Mouse (Mus musculus) forebrain, embryonic 15.5 days (tissue): ENCODE data around the gene Gm28048. TPM values are rescaled to one million over a fixed set of nuclear protein-coding genes. Genes with fewer than 3 reads are reported as not detected.

Experiments used
- ATAC-seq: fragments of 200-750 bp; cut with Nextera tagmentation; replicated peaks from 2 replicates; pipeline ENCODE4 v1.8.0; 2017; ENCODE audit warnings: mild to moderate bottlenecking, moderate TSS enrichment, moderate library complexity
- H3K27ac ChIP-seq: fragments of 300-500 bp; sonication (generic); replicated peaks from 2 replicates; pipeline ENCODE4 v1.5.1; 2015; ENCODE audit warnings: mild to moderate bottlenecking, inconsistent platforms
- H3K27me3 ChIP-seq: fragments of 300-500 bp; sonication (generic); 2 replicates; pipeline ENCODE4 v1.6.1; 2015; ENCODE audit warnings: inconsistent platforms
- H3K36me3 ChIP-seq: fragments of 300-500 bp; sonication (generic); 2 replicates; pipeline ENCODE4 v1.6.1; 2015; ENCODE audit warnings: mild to moderate bottlenecking, inconsistent platforms
- H3K4me1 ChIP-seq: fragments of 300-500 bp; sonication (generic); 2 replicates; pipeline ENCODE4 v1.6.1; 2015; ENCODE audit warnings: inconsistent platforms
- H3K4me2 ChIP-seq: fragments of 300-500 bp; sonication (generic); replicated peaks from 2 replicates; pipeline ENCODE4 v1.6.1; 2015; ENCODE audit warnings: mild to moderate bottlenecking, inconsistent platforms
- H3K4me3 ChIP-seq: fragments of 300-500 bp; sonication (generic); 2 replicates; pipeline ENCODE4 v1.5.1; 2015; ENCODE audit warnings: mild to moderate bottlenecking, inconsistent platforms
- H3K9ac ChIP-seq: fragments of 300-500 bp; sonication (generic); replicated peaks from 2 replicates; pipeline ENCODE4 v1.6.1; 2015; ENCODE audit warnings: mild to moderate bottlenecking, inconsistent platforms
- H3K9me3 ChIP-seq: fragments of 300-500 bp; sonication (generic); 2 replicates; pipeline ENCODE4 v1.6.1; 2016; ENCODE audit warnings: inconsistent platforms
- WGBS: fragments of 180-500 bp; shearing (Covaris S2); methylation state at CpG from one replicate; pipeline ENCODE4 v1.1.7; 2015; ENCODE audit warnings: mixed read lengths; 5-methylcytosine and 5-hydroxymethylcytosine counted together
- polyA plus RNA-seq: library from polyadenylated mRNA; unstranded; fragments of >200 nt; fragmentation: Nextera tagmentation; extraction: Ambion mirVana; gene quantifications from 2 replicates; pipeline ENCODE4 v1.2.1, GENCODE M21; 2015

Gene Gm28048
- polyA plus RNA-seq, 1 experiment from 2014 or later, result 3.4 TPM

DNA sequence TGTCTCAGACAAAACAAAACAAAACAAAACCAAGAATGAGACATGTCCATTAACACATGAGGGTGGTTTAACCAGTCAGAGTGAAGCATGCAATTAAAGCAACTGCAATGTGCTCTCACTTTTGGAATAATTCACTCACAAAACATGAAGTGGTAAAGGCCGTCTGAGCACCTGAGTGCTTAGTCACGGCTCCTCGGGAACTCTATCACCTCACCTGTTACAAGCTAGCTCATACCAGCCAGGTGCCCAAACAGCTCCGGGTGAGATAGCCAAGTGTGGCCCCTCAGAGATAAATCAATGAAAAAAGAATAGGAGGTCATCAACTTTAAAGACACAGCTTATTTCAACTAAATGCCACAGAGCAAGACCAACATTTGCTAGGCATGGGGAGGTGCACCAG, 127.3 kb downstream of the Gm28048 start:
- H3K9ac ChIP-seq, result no peak overlapping the region
- H3K9me3 ChIP-seq, result no peaks in the 10 kb centered on the region
- no peaks in the 10 kb centered on the region for H3K36me3 ChIP-seq
- peaks cover 15% of the 10 kb centered on the region for H3K4me1 ChIP-seq
- no peak overlapping the region for H3K27ac ChIP-seq
- peaks cover 25% of the 10 kb centered on the region for H3K27me3 ChIP-seq
- H3K4me2 ChIP-seq, result no peak overlapping the region
- no peak overlapping the region for H3K4me3 ChIP-seq
- 92% methylated on average over 4 of the region's 4 CpGs for WGBS
- ATAC-seq, result no peak

GRCm38 (mm10) chr11:22853477-22854157, 128.3 kb downstream of the Gm28048 start:
- H3K27me3 ChIP-seq, result peaks cover 20% of the 10 kb centered on the region

DNA sequence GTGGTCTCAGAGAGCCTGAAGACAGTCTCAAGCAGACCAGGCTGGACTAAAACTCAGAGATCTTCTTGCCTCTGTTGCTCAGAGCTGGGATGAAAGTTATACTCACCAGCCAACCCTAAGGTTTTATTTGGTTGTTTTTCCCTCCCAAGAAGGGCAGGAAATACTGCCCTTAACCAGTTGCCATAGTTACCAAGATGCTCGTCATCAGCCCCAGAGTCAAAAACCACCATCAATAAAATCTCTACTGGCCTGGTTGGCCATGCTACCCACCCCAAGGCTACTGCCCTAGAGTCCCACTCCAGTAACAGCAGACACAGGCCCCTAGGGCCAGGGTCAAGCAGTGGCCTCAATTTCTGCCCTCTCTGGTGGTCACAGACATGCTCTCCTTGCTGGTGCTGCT, 129.4 kb downstream of the Gm28048 start:
- H3K27ac ChIP-seq, result no peak overlapping the region
- ATAC-seq, result no peak
- H3K36me3 ChIP-seq, result no peaks in the 10 kb centered on the region
- H3K27me3 ChIP-seq, result peaks cover 10% of the 10 kb centered on the region
- no peaks in the 10 kb centered on the region for H3K9me3 ChIP-seq
- no peak overlapping the region for H3K4me3 ChIP-seq
- 82% methylated on average over 1 of the region's 1 CpGs for WGBS
- H3K4me2 ChIP-seq, result no peak overlapping the region
- H3K9ac ChIP-seq, result no peak overlapping the region
- no peaks in the 10 kb centered on the region for H3K4me1 ChIP-seq

More at GRCm38 (mm10) chr11:22853477-22854157, 128.3 kb downstream of the Gm28048 start:
- 40% methylated on average over 2 of the region's 2 CpGs for WGBS
- Histone ChIP-seq H3K4me3 (no peak overlapping the region), H3K4me2 (no peak overlapping the region), H3K9ac (no peak overlapping the region), H3K36me3 (no peaks in the 10 kb centered on the region), H3K9me3 (no peaks in the 10 kb centered on the region), H3K27ac (no peak overlapping the region), H3K4me1 (peaks cover 9% of the 10 kb centered on the region)
- no peak for ATAC-seq

DNA sequence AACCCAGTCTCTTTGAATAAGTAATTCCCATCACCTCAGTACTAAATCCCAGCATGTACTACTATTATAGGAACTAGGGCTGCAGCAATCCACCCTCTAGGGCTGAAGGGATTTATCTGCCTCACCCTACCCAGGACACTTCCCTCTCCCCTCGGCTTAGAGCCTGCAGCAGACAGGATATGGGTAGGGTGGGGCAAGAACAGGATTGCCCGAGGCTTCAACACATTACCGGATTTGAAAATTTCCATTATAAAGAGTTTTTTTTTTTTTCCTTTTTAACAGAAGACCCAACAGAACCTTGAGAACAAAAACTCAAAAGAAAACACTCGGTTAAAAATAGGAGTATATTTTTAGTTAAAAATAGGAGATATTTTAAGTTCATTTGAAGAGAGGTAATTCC, 130.5 kb downstream of the Gm28048 start:
- ATAC-seq, result no peak
- Histone ChIP-seq H3K9me3 (no peaks in the 10 kb centered on the region), H3K4me3 (no peak overlapping the region), H3K27ac (no peak overlapping the region), H3K9ac (no peak overlapping the region), H3K36me3 (no peaks in the 10 kb centered on the region), H3K4me2 (no peak overlapping the region), H3K27me3 (peaks cover under 1% of the 10 kb centered on the region; the same call in 1 of the 2 replicates), H3K4me1 (no peaks in the 10 kb centered on the region)
- WGBS, result 48% methylated on average over 4 of the region's 4 CpGs

- ATAC-seq, result no peak
- H3K36me3 ChIP-seq, result no peaks in the 10 kb centered on the region
- H3K9ac ChIP-seq, result no peak overlapping the region
- no peak overlapping the region for H3K4me2 ChIP-seq
- no peaks in the 10 kb centered on the region for H3K4me1 ChIP-seq
- no peak overlapping the region for H3K4me3 ChIP-seq
- no peaks in the 10 kb centered on the region for H3K9me3 ChIP-seq
- no peaks in the 10 kb centered on the region for H3K27me3 ChIP-seq
- no peak overlapping the region for H3K27ac ChIP-seq
- 92% methylated on average over 4 of the region's 4 CpGs for WGBS
Measured at GRCm38 (mm10) chr11:22850077-22850476, 131.8 kb downstream of the Gm28048 start.

DNA sequence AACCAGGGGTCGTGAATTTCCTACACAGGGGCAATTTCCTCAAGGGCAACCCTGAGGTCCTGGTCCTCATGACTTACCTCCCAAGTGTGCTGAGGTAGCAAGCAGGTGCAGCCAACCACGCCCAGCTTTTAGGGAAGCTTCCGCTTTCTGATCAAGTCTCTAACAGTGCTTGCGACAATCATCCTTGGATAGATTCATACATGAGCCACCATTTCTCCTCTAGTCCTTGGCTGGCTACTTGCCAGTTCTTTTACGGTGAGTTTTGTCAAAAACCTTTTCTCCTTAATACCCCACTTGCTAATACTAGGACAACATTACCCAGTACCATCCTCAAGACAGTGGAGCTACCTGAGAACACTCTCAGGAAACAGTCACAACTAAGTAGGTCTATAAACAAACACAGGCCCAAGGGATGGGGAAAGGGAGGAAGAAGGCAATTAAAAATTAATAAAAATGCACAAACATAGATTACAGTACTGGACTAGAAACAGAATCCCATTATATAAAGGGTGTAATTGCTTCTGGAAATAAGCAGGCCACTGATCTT, 133.2 kb downstream of the Gm28048 start:
- Histone ChIP-seq H3K36me3 (no peaks in the 10 kb centered on the region), H3K4me1 (no peaks in the 10 kb centered on the region), H3K9ac (no peak overlapping the region), H3K27ac (no peak overlapping the region), H3K27me3 (no peaks in the 10 kb centered on the region), H3K4me2 (no peak overlapping the region), H3K4me3 (no peak overlapping the region), H3K9me3 (no peaks in the 10 kb centered on the region)
- ATAC-seq, result no peak
- WGBS, result 86% methylated on average over 5 of the region's 5 CpGs

DNA sequence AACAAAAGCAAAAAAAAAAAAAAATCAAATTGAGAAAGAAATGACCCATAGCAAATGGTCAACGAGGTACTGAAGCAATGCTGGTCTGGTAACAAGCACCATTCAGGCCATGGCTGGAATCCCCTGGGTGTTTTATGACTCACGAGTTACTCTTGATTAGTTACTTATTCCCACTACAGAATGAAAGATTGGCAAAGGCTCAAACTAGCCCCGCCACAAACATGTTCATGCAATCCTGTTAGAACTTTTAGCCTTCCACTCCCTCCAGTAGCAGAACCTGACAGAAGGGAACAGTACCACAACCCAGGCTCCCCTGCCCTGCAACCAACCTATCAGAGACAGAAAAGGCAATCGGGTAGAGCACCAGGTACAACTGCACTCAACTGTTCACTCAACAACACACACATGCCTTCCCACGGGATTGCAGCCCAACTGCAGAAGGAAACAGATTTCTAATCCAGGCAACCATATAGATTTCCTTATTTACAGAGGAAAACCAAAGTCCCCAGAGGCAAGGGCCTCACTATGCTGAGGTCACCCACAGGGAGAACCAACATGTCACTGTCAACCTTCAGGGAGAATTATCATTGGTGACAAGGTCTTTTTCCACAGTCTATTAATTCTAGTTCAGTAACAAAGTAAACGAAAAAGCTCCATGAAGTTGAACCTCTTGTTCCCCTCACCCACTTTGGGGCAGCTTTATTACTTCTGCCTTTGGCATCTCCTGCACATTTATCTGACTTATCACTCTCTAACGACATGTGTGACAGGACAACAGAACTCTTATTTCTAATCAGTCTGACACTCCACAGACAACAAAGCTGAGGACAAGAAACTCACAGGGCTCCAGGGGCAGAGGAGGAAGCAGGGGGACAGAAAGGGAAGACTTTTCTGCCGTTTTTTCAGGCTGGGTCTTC, 133.9 kb downstream of the Gm28048 start:
- Histone ChIP-seq H3K4me2 (no peak overlapping the region), H3K27me3 (no peaks in the 10 kb centered on the region), H3K36me3 (no peaks in the 10 kb centered on the region), H3K9me3 (no peaks in the 10 kb centered on the region), H3K27ac (no peak overlapping the region), H3K9ac (no peak overlapping the region), H3K4me1 (no peaks in the 10 kb centered on the region), H3K4me3 (no peak overlapping the region)
- no peak for ATAC-seq
- WGBS, result 62% methylated on average over 8 of the region's 8 CpGs

DNA sequence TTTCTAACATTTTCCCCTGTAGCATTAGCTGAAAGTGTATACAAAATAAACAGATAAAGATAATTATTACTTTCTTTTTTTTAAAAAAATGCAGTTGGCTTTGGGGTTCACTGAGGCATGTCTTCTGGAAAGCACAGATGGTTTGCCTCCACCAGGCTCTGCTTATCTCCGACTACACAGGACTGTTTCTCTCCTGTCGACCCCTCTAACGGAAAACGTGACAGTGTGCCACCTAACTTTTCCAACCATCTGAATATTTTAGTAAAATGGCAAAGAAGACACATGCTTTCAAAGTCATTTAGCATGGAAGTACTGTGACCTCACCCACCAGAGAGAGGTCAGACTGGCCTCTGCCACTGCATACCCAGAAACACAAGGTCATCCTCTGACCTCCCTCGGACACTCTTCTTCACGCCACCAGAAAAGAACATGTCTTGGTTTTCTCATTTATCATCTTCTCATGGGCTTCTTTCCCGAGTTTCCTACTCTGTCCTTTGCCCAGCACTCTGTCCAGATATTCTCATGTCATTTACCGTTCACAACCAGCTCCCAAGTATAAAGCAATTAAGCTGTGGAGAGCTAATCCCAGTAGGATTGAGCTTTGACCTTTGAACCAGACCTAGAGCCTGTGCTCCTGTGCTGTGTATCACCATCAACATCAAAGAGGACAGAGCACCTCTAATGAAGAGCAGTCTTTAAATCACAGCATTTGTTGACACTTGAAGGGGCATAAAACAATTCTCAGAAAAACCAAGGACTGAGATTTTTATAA, 134.7 kb downstream of the Gm28048 start:
- 73% methylated on average over 8 of the region's 8 CpGs for WGBS
- H3K4me2 ChIP-seq, result no peak overlapping the region
- H3K9me3 ChIP-seq, result no peaks in the 10 kb centered on the region
- no peaks in the 10 kb centered on the region for H3K4me1 ChIP-seq
- no peak overlapping the region for H3K27ac ChIP-seq
- H3K4me3 ChIP-seq, result no peak overlapping the region
- no peaks in the 10 kb centered on the region for H3K27me3 ChIP-seq
- H3K36me3 ChIP-seq, result no peaks in the 10 kb centered on the region
- H3K9ac ChIP-seq, result no peak overlapping the region
- no peak for ATAC-seq

GRCm38 (mm10) chr11:22846093-22846835, 135.6 kb downstream of the Gm28048 start:
- 43% methylated on average over 6 of the region's 6 CpGs for WGBS
- Histone ChIP-seq H3K27ac (no peak overlapping the region), H3K4me3 (no peak overlapping the region), H3K4me2 (no peak overlapping the region), H3K27me3 (no peaks in the 10 kb centered on the region), H3K9me3 (no peaks in the 10 kb centered on the region), H3K4me1 (no peaks in the 10 kb centered on the region), H3K36me3 (no peaks in the 10 kb centered on the region), H3K9ac (no peak overlapping the region)
- ATAC-seq, result no peak

- WGBS, result 91% methylated on average over 4 of the region's 4 CpGs
- Histone ChIP-seq H3K9ac (no peak overlapping the region), H3K36me3 (no peaks in the 10 kb centered on the region), H3K9me3 (no peaks in the 10 kb centered on the region), H3K4me1 (no peaks in the 10 kb centered on the region), H3K4me3 (no peak overlapping the region), H3K4me2 (no peak overlapping the region), H3K27ac (no peak overlapping the region), H3K27me3 (no peaks in the 10 kb centered on the region)
- no peak for ATAC-seq
Measured at GRCm38 (mm10) chr11:22844754-22845718, 136.9 kb downstream of the Gm28048 start.
